In the genomic region with DNA sequence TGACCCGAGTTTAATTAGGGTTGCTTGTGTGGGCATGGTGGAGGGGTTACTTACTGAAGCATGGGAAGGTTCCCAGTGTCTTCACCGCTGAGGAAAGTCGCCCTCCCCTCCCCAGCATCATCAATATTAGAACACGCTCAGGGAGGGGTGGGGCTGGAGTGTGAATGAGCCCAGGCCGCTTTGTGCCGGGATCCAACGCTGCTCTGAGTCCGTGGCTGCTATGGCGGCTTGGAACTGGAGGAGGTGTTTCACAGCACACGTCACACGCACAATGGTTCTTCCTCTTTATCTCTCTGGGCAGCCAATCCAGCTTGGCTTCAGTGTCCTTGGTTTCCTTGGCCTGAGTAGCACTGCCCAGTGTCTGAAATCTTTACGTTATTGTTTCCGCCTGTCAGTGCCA, we compare ENCODE assay signal across 14 mouse cellular contexts. TPM values are rescaled to one million over a fixed set of nuclear protein-coding genes. Genes with fewer than 3 reads are reported as not detected.
DNase-seq lines count a peak whose midpoint lies in the region; ATAC-seq lines count a peak whose summit lies in the region.
"Had no signal": no experiment of that assay in that cellular context is flagged by ENCODE, and none has a peak within 500 bp of the region (broad histone marks: within the 10 kb centered on the region; RNA-seq: fewer than 3 reads in every experiment).

No protein-coding gene starts in this region.

- WGBS in midbrain, embryonic 13.5 days, result 53% methylated on average over 13 of the region's 13 CpGs
- 67% methylated on average over 13 of the region's 13 CpGs for WGBS in midbrain, embryonic 11.5 days
- 33% methylated on average over 13 of the region's 13 CpGs for WGBS in hindbrain, embryonic 15.5 days

- H3K4me1 ChIP-seq in midbrain, embryonic 13.5 days (replicated peaks), result peaks cover 12% of the 10 kb centered on the region
- peaks cover 6% of the 10 kb centered on the region for H3K4me1 ChIP-seq in midbrain, embryonic 11.5 days (ENCODE audit: control insufficient read depth, insufficient read depth, low read length)
- peaks cover 7% of the 10 kb centered on the region; the same call in 1 of the 2 replicates for H3K4me1 ChIP-seq in hindbrain, embryonic 15.5 days (replicated peaks)
- H3K4me1 ChIP-seq: limb, embryonic 15.5 days had no signal

- H3K4me3 ChIP-seq in midbrain, embryonic 13.5 days (replicated peaks), result no peak overlapping the region
- no peak overlapping the region for H3K4me3 ChIP-seq in midbrain, embryonic 11.5 days (ENCODE audit: low read depth, low read length)
- no peak overlapping the region for H3K4me3 ChIP-seq in hindbrain, embryonic 15.5 days
- H3K4me3 ChIP-seq: limb, embryonic 15.5 days had no signal

- H3K27me3 ChIP-seq in midbrain, embryonic 13.5 days, result no peaks in the 10 kb centered on the region
- no peaks in the 10 kb centered on the region for H3K27me3 ChIP-seq in midbrain, embryonic 11.5 days (ENCODE audit: control insufficient read depth, insufficient read depth, low read length)
- no peaks in the 10 kb centered on the region for H3K27me3 ChIP-seq in hindbrain, embryonic 15.5 days
- H3K27me3 ChIP-seq: limb, embryonic 15.5 days had no signal

- H3K36me3 ChIP-seq in midbrain, embryonic 13.5 days, result peaks cover 14% of the 10 kb centered on the region
- no peaks in the 10 kb centered on the region for H3K36me3 ChIP-seq in midbrain, embryonic 11.5 days (ENCODE audit: control insufficient read depth, insufficient read depth, low read length)
- H3K36me3 ChIP-seq in hindbrain, embryonic 15.5 days, result peaks cover 8% of the 10 kb centered on the region
- H3K36me3 ChIP-seq: limb, embryonic 15.5 days had no signal

- H3K9ac ChIP-seq in midbrain, embryonic 13.5 days (replicated peaks), result no peak overlapping the region; the same call in 1 of the 2 replicates
- no peak overlapping the region for H3K9ac ChIP-seq in midbrain, embryonic 11.5 days (ENCODE audit: low read length)
- no peak overlapping the region for H3K9ac ChIP-seq in hindbrain, embryonic 15.5 days
- H3K9ac ChIP-seq: limb, embryonic 15.5 days had no signal

- ATAC-seq in frontal cortex, adult (ENCODE audit: low TSS enrichment), result 0 out of 2 replicates have a peak, but pooled peaks have one; percentile 47
- ATAC-seq in midbrain, embryonic 13.5 days, result peak; percentile 69
- ATAC-seq in midbrain, embryonic 11.5 days (ENCODE audit: low FRiP score), result no peak
- ATAC-seq in hindbrain, embryonic 15.5 days (ENCODE audit: low FRiP score, low read depth), result peak; percentile 61
- ATAC-seq: intestine, embryonic 16.5 days had no signal

- no peak for DNase-seq in frontal cortex, postnatal 36 days (ENCODE audit: low spot score in 2 of 2)
- DNase-seq in midbrain, embryonic 11.5 days (ENCODE audit: low spot score, missing footprints), result no peak
- no peak for DNase-seq in left cerebral cortex, adult 18-20 months (ENCODE audit: low spot score in 2 of 2)
- DNase-seq in layer of hippocampus, postnatal 10 days (ENCODE audit: low spot score in 2 of 2), result no peak
- DNase-seq: cerebellum, adult 8-10 months; heart, adult 18-20 months; lung, adult 2 months had no signal

- peaks cover 13% of the 10 kb centered on the region for H3K9me3 ChIP-seq in midbrain, embryonic 13.5 days
- H3K9me3 ChIP-seq in midbrain, embryonic 11.5 days (ENCODE audit: control insufficient read depth, low read length), result peaks cover 9% of the 10 kb centered on the region; the same call in 1 of the 2 replicates
- no peaks in the 10 kb centered on the region for H3K9me3 ChIP-seq in hindbrain, embryonic 15.5 days

- peak overlapping the region; percentile 23 for H3K4me2 ChIP-seq in midbrain, embryonic 13.5 days (replicated peaks)
- H3K4me2 ChIP-seq in midbrain, embryonic 11.5 days, result no peak overlapping the region
- H3K4me2 ChIP-seq in hindbrain, embryonic 15.5 days, result peak overlapping the region; percentile 33
- H3K4me2 ChIP-seq: limb, embryonic 15.5 days had no signal

- peak overlapping the region; percentile 6; the same call in 1 of the 2 replicates for H3K27ac ChIP-seq in midbrain, embryonic 13.5 days
- no peak overlapping the region for H3K27ac ChIP-seq in midbrain, embryonic 11.5 days (ENCODE audit: low read depth, low read length)
- H3K27ac ChIP-seq in hindbrain, embryonic 15.5 days (replicated peaks), result no peak overlapping the region
- H3K27ac ChIP-seq: limb, embryonic 15.5 days had no signal

RNA-seq across cellular contexts. Expression of a gene that starts 22.3 kb away (rescaled TPM):
- 20.2 and 23.0 TPM in 2 replicates for polyA plus RNA-seq in midbrain, embryonic 13.5 days (2015; fragmentation: Nextera tagmentation; extraction: Ambion mirVana)
- 11.6 and 14.9 TPM in 2 replicates for polyA plus RNA-seq in midbrain, embryonic 11.5 days (2014; fragmentation: Nextera tagmentation; extraction: Ambion mirVana)
- polyA plus RNA-seq in hindbrain, embryonic 15.5 days (2015; fragmentation: Nextera tagmentation; extraction: Ambion mirVana), result 21.0 and 29.2 TPM in 2 replicates
- 100 to 1,000 TPM; 197 to 226 TPM for total RNA-seq in left cerebral cortex, adult 18-20 months (2021)
- total RNA-seq in layer of hippocampus, postnatal 10 days (2021), result 100 to 1,000 TPM; 174 to 175 TPM
- total RNA-seq: heart, adult 18-20 months; megakaryocyte-erythroid progenitor cell, adult 5-6 weeks had no signal
- polyA plus RNA-seq: C2C12 had no signal
